Mouse (Mus musculus): ENCODE measurements around the gene Tsga13. TPM values are rescaled to one million over a fixed set of nuclear protein-coding genes. Genes with fewer than 3 reads are reported as not detected.

Tsga13 gene
- total and polyA plus RNA-seq, 3 experiments: not detected

GRCm38 (mm10) chr6:30921826-30922225, 6.5 kb upstream of the Tsga13 start:
- no peaks in the 10 kb centered on the region for H3K4me1 ChIP-seq (ENCODE audit: insufficient read depth, low read depth, low read length)
- ATAC-seq (ENCODE audit: extremely low read depth, insufficient number of reproducible peaks, low FRiP score, poor library complexity, severe bottlenecking) (no peak), DNase-seq (ENCODE audit: low spot score) (no peak)
- no peaks in the 10 kb centered on the region for H3K9me3 ChIP-seq (replicated peaks)
- TF ChIP-seq CTCF (IDR thresholded peaks at IDR 0.05; ENCODE audit: low read depth, low read length): no peak
- TF ChIP-seq GATA1 (IDR thresholded peaks at IDR 0.05; ENCODE audit: borderline replicate concordance, low read length): no peak
- no peak for TF ChIP-seq TAL1 (conservative IDR thresholded peaks at IDR 0.05; ENCODE audit: low read depth, low read length)
- no peak for TF ChIP-seq POLR2AphosphoS5 (IDR thresholded peaks at IDR 0.05; ENCODE audit: insufficient replicate concordance, low read depth, low read length)
- TF ChIP-seq GATA2 (IDR thresholded peaks at IDR 0.05; ENCODE audit: borderline replicate concordance, low read depth, low read length): no peak
- no peak overlapping the region for H3K4me3 ChIP-seq (ENCODE audit: low read depth, low read length)
- peaks cover 18% of the 10 kb centered on the region for H3K27me3 ChIP-seq (ENCODE audit: insufficient read depth, low read length)
- no peaks in the 10 kb centered on the region for H3K36me3 ChIP-seq (replicated peaks)

GRCm38 (mm10) chr6:30920834-30921675, 5.7 kb upstream of the Tsga13 start:
- Histone ChIP-seq H3K4me3 (ENCODE audit: low read depth, low read length) (no peak overlapping the region), H3K9me3 (replicated peaks) (no peaks in the 10 kb centered on the region), H3K27me3 (ENCODE audit: insufficient read depth, low read length) (peaks cover 18% of the 10 kb centered on the region), H3K36me3 (replicated peaks) (no peaks in the 10 kb centered on the region), H3K4me1 (ENCODE audit: insufficient read depth, low read depth, low read length) (no peaks in the 10 kb centered on the region)
- TF ChIP-seq POLR2AphosphoS5 (IDR thresholded peaks at IDR 0.05; ENCODE audit: insufficient replicate concordance, low read depth, low read length): no peak
- no peak for TF ChIP-seq GATA1 (IDR thresholded peaks at IDR 0.05; ENCODE audit: borderline replicate concordance, low read length)
- TF ChIP-seq GATA2 (IDR thresholded peaks at IDR 0.05; ENCODE audit: borderline replicate concordance, low read depth, low read length): no peak
- no peak for TF ChIP-seq TAL1 (conservative IDR thresholded peaks at IDR 0.05; ENCODE audit: low read depth, low read length)
- TF ChIP-seq CTCF (IDR thresholded peaks at IDR 0.05; ENCODE audit: low read depth, low read length): no peak
- DNase-seq (ENCODE audit: low spot score) (no peak), ATAC-seq (ENCODE audit: extremely low read depth, insufficient number of reproducible peaks, low FRiP score, poor library complexity, severe bottlenecking) (no peak)

GRCm38 (mm10) chr6:30907970-30908369, 7.4 kb downstream of the Tsga13 start:
- ATAC-seq (ENCODE audit: extremely low read depth, insufficient number of reproducible peaks, low FRiP score, poor library complexity, severe bottlenecking) (no peak), DNase-seq (ENCODE audit: low spot score) (no peak)
- TF ChIP-seq CTCF (IDR thresholded peaks at IDR 0.05; ENCODE audit: low read depth, low read length) (no peak), GATA2 (IDR thresholded peaks at IDR 0.05; ENCODE audit: borderline replicate concordance, low read depth, low read length) (no peak), TAL1 (conservative IDR thresholded peaks at IDR 0.05; ENCODE audit: low read depth, low read length) (no peak), POLR2AphosphoS5 (IDR thresholded peaks at IDR 0.05; ENCODE audit: insufficient replicate concordance, low read depth, low read length) (no peak)
- H3K36me3 ChIP-seq (replicated peaks): no peaks in the 10 kb centered on the region
- no peaks in the 10 kb centered on the region for H3K4me1 ChIP-seq (ENCODE audit: insufficient read depth, low read depth, low read length)
- no peak overlapping the region for H3K4me3 ChIP-seq (ENCODE audit: low read depth, low read length)
- peaks cover 29% of the 10 kb centered on the region for H3K27me3 ChIP-seq (ENCODE audit: insufficient read depth, low read length)
- no peaks in the 10 kb centered on the region for H3K9me3 ChIP-seq (replicated peaks)

- Histone ChIP-seq H3K4me3 (ENCODE audit: low read depth, low read length) (no peak overlapping the region), H3K27me3 (ENCODE audit: insufficient read depth, low read length) (peaks cover 33% of the 10 kb centered on the region), H3K9me3 (replicated peaks) (no peaks in the 10 kb centered on the region), H3K4me1 (ENCODE audit: insufficient read depth, low read depth, low read length) (no peaks in the 10 kb centered on the region), H3K36me3 (replicated peaks) (no peaks in the 10 kb centered on the region)
- TF ChIP-seq CTCF (IDR thresholded peaks at IDR 0.05; ENCODE audit: low read depth, low read length): no peak
- TF ChIP-seq TAL1 (conservative IDR thresholded peaks at IDR 0.05; ENCODE audit: low read depth, low read length): no peak
- TF ChIP-seq GATA1 (IDR thresholded peaks at IDR 0.05; ENCODE audit: borderline replicate concordance, low read length): no peak
- TF ChIP-seq POLR2AphosphoS5 (IDR thresholded peaks at IDR 0.05; ENCODE audit: insufficient replicate concordance, low read depth, low read length): no peak
- TF ChIP-seq GATA2 (IDR thresholded peaks at IDR 0.05; ENCODE audit: borderline replicate concordance, low read depth, low read length): no peak
- DNase-seq (ENCODE audit: low spot score): no peak
- no peak for ATAC-seq (ENCODE audit: extremely low read depth, insufficient number of reproducible peaks, low FRiP score, poor library complexity, severe bottlenecking)
Observed at GRCm38 (mm10) chr6:30904911-30905310, 10.5 kb downstream of the Tsga13 start.

GRCm38 (mm10) chr6:30904033-30904432, 11.3 kb downstream of the Tsga13 start:
- Histone ChIP-seq H3K4me3 (ENCODE audit: low read depth, low read length) (no peak overlapping the region), H3K9me3 (replicated peaks) (no peaks in the 10 kb centered on the region), H3K36me3 (replicated peaks) (no peaks in the 10 kb centered on the region), H3K27me3 (ENCODE audit: insufficient read depth, low read length) (peaks cover 25% of the 10 kb centered on the region), H3K4me1 (ENCODE audit: insufficient read depth, low read depth, low read length) (no peaks in the 10 kb centered on the region)
- ATAC-seq (ENCODE audit: extremely low read depth, insufficient number of reproducible peaks, low FRiP score, poor library complexity, severe bottlenecking) (no peak), DNase-seq (ENCODE audit: low spot score) (no peak)
- no peak for TF ChIP-seq GATA1 (IDR thresholded peaks at IDR 0.05; ENCODE audit: borderline replicate concordance, low read length)
- no peak for TF ChIP-seq GATA2 (IDR thresholded peaks at IDR 0.05; ENCODE audit: borderline replicate concordance, low read depth, low read length)
- no peak for TF ChIP-seq TAL1 (conservative IDR thresholded peaks at IDR 0.05; ENCODE audit: low read depth, low read length)
- TF ChIP-seq CTCF (IDR thresholded peaks at IDR 0.05; ENCODE audit: low read depth, low read length): no peak
- no peak for TF ChIP-seq POLR2AphosphoS5 (IDR thresholded peaks at IDR 0.05; ENCODE audit: insufficient replicate concordance, low read depth, low read length)

- Histone ChIP-seq H3K9me3 (replicated peaks) (no peaks in the 10 kb centered on the region), H3K36me3 (replicated peaks) (peaks cover 6% of the 10 kb centered on the region), H3K4me1 (ENCODE audit: insufficient read depth, low read depth, low read length) (peaks cover 20% of the 10 kb centered on the region), H3K27me3 (ENCODE audit: insufficient read depth, low read length) (peaks cover 8% of the 10 kb centered on the region; the same call in 1 of the 2 replicates), H3K4me3 (ENCODE audit: low read depth, low read length) (no peak overlapping the region)
- no peak for TF ChIP-seq GATA1 (IDR thresholded peaks at IDR 0.05; ENCODE audit: borderline replicate concordance, low read length)
- TF ChIP-seq TAL1 (conservative IDR thresholded peaks at IDR 0.05; ENCODE audit: low read depth, low read length): no peak
- TF ChIP-seq CTCF (IDR thresholded peaks at IDR 0.05; ENCODE audit: low read depth, low read length): no peak
- no peak for TF ChIP-seq GATA2 (IDR thresholded peaks at IDR 0.05; ENCODE audit: borderline replicate concordance, low read depth, low read length)
- TF ChIP-seq POLR2AphosphoS5 (IDR thresholded peaks at IDR 0.05; ENCODE audit: insufficient replicate concordance, low read depth, low read length): no peak
- ATAC-seq (ENCODE audit: extremely low read depth, insufficient number of reproducible peaks, low FRiP score, poor library complexity, severe bottlenecking) (no peak), DNase-seq (ENCODE audit: low spot score) (no peak)
Observed at GRCm38 (mm10) chr6:30897520-30897919, 17.9 kb downstream of the Tsga13 start.
